8 mouse cellular contexts compared by ENCODE assay signal in the genomic region with DNA sequence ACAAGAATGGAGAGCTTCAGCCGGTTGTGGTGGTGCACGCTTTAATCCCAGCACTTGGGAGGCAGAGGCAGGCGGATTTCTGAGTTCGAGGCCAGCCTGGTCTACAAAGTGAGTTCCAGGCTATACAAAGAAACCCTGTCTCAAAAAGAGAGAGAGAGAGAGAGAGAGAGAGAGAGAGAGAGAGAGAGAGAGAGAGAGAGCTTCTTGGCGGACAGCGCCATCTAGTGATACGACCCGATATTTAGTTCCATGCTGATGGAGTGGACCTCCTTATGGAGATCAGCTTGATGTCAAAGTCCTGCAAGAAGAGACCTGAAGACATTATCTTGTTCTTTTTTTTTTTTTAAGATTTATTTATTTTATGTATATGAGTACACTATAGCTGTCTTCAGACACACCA. TPM values are rescaled to one million over a fixed set of nuclear protein-coding genes. Genes with fewer than 3 reads are reported as not detected.
A peak's percentile ranks its signal among the peaks of the same experiment; 100 is the strongest.
DNase-seq lines count a peak whose midpoint lies in the region; ATAC-seq and TF ChIP-seq lines count a peak whose summit lies in the region.
"Not testable (repeated sequence)": the region's sequence is repeated elsewhere in the genome, so short reads cannot be mapped to it uniquely, and the experiment has no call there.

No protein-coding gene starts in this region.

- H3K4me2 ChIP-seq in embryonic facial prominence, embryonic 14.5 days (ENCODE audit: low read depth, low read length); lung, embryonic 14.5 days: not testable (repeated sequence)

- peak; percentile 63 for DNase-seq in ES-CJ7 (ENCODE audit: low read depth, low spot score)
- DNase-seq in brain, embryonic 14.5 days (ENCODE audit: low read depth) = peak; percentile 55
- peak; percentile 30 for DNase-seq in embryonic facial prominence, embryonic 14.5 days (ENCODE audit: low spot score)
- DNase-seq in heart, postnatal 14 days = peak; percentile 65 to 81
- peak in 1 of 2 experiments; percentile 62 for DNase-seq in layer of hippocampus, adult 2 months (ENCODE audit: low spot score in 2 of 2)
- DNase-seq in lung, embryonic 14.5 days = peak; percentile 82
- DNase-seq in retina, postnatal 1 day = peak; percentile 73
- peak; percentile 82 for DNase-seq in thymus, postnatal 4 days

- H3K4me1 ChIP-seq in embryonic facial prominence, embryonic 14.5 days (ENCODE audit: control insufficient read depth, insufficient read depth, low read length); lung, embryonic 14.5 days (ENCODE audit: insufficient read depth): not testable (repeated sequence)

- TF ChIP-seq CTCF in brain, embryonic 14.5 days (IDR thresholded peaks at IDR 0.05; ENCODE audit: borderline replicate concordance, extremely low read depth, insufficient read depth, insufficient read length) = peak; percentile 50; the same call in 1 of the 2 replicates
- TF ChIP-seq CTCF in layer of hippocampus, adult 2 months (conservative IDR thresholded peaks at IDR 0.05) = peak; percentile 71
- TF ChIP-seq CTCF in lung, embryonic 14.5 days (IDR thresholded peaks at IDR 0.05; ENCODE audit: low read depth) = peak; percentile 70

- ATAC-seq in embryonic facial prominence, embryonic 14.5 days (ENCODE audit: low read depth); lung, embryonic 14.5 days (ENCODE audit: insufficient read depth): not testable (repeated sequence)

- H3K27ac ChIP-seq in embryonic facial prominence, embryonic 14.5 days (replicated peaks; ENCODE audit: low read depth, low read length); layer of hippocampus, adult 2 months; lung, embryonic 14.5 days (ENCODE audit: low read depth): not testable (repeated sequence)

- not testable (repeated sequence) for TF ChIP-seq POLR2A in brain, embryonic 14.5 days (IDR thresholded peaks at IDR 0.05; ENCODE audit: borderline replicate concordance, extremely low read depth, insufficient read depth, insufficient read length, poor library complexity, severe bottlenecking)

- H3K36me3 ChIP-seq in embryonic facial prominence, embryonic 14.5 days (ENCODE audit: control insufficient read depth, insufficient read depth, low read length); lung, embryonic 14.5 days (ENCODE audit: insufficient read depth): not testable (repeated sequence)

- H3K9me3 ChIP-seq in embryonic facial prominence, embryonic 14.5 days (ENCODE audit: control insufficient read depth, low read length); lung, embryonic 14.5 days (ENCODE audit: low read depth, low read length): not testable (repeated sequence)

- not testable (repeated sequence) for H3K9ac ChIP-seq in embryonic facial prominence, embryonic 14.5 days (ENCODE audit: low read depth, low read length); lung, embryonic 14.5 days

- WGBS in embryonic facial prominence, embryonic 14.5 days = 42% methylated on average over 8 of the region's 8 CpGs
- WGBS in lung, embryonic 14.5 days = 32% methylated on average over 8 of the region's 8 CpGs

- not testable (repeated sequence) for H3K4me3 ChIP-seq in embryonic facial prominence, embryonic 14.5 days (ENCODE audit: low read depth, low read length); layer of hippocampus, adult 2 months; lung, embryonic 14.5 days (ENCODE audit: low read depth, low read length)

- not testable (repeated sequence) for H3K27me3 ChIP-seq in embryonic facial prominence, embryonic 14.5 days (replicated peaks; ENCODE audit: control insufficient read depth, insufficient read depth, low read length); lung, embryonic 14.5 days (ENCODE audit: insufficient read depth, low read length)

- intact Hi-C loops in heart, postnatal 14 days (cut with DNase I) = loop anchor here (5.0 kb wide), 1 partner anchor 287 kb away; no protein-coding TSS in a partner anchor

RNA-seq across cellular contexts. Expression of a gene that starts 7.3 kb away (rescaled TPM):
- 7.1 and 10.2 TPM in 2 replicates for polyA plus RNA-seq in brain, embryonic 14.5 days (2012; rRNA removed)
- polyA plus RNA-seq in embryonic facial prominence, embryonic 14.5 days (2014; fragmentation: Nextera tagmentation; extraction: Ambion mirVana) = 36.1 and 37.8 TPM in 2 replicates
- 100 to 1,000 TPM in 1 of 2 experiments, 10 to 100 TPM in 1; 98.4 to 101 TPM for total RNA-seq in heart, postnatal 14 days (2021)
- total RNA-seq in layer of hippocampus, adult 2 months (2021) = 10 to 100 TPM; 21.6 to 22.2 TPM
- polyA plus RNA-seq in lung, embryonic 14.5 days (2014; fragmentation: Nextera tagmentation; extraction: Ambion mirVana) = 24.1 and 24.9 TPM in 2 replicates

RNA-seq across cellular contexts. Expression of a gene that starts 30.1 kb away (rescaled TPM):
- polyA plus RNA-seq in brain, embryonic 14.5 days (2012; rRNA removed) = 281 and 315 TPM in 2 replicates
- polyA plus RNA-seq in embryonic facial prominence, embryonic 14.5 days (2014; fragmentation: Nextera tagmentation; extraction: Ambion mirVana) = 432 and 435 TPM in 2 replicates
- total RNA-seq in heart, postnatal 14 days (2021) = 100 to 1,000 TPM; 365 to 412 TPM
- total RNA-seq in layer of hippocampus, adult 2 months (2021) = 100 to 1,000 TPM; 522 to 554 TPM
- 408 and 411 TPM in 2 replicates for polyA plus RNA-seq in lung, embryonic 14.5 days (2014; fragmentation: Nextera tagmentation; extraction: Ambion mirVana)
